Mouse (Mus musculus): ENCODE measurements at regions not wholly inside any gene's neighbourhood (a gene's known extent, or its start where the extent isn't known, plus 50 kb on each side); places are given as distances from the start of the nearest gene placed in this dataset.
"Not testable (repeated sequence)": the region's sequence is repeated elsewhere in the genome, so short reads cannot be mapped to it uniquely, and the experiment has no call there.

- ATAC-seq = no peak
- H3K27ac ChIP-seq (ENCODE audit: low read length) = no peak overlapping the region
- H3K4me1 ChIP-seq (ENCODE audit: control insufficient read depth, insufficient read depth, low read length) = no peaks in the 10 kb centered on the region
- no peak overlapping the region for H3K9ac ChIP-seq (ENCODE audit: low read depth, low read length)
- WGBS = 70% methylated on average over 4 of the region's 4 CpGs
- no peak overlapping the region for H3K4me2 ChIP-seq (ENCODE audit: low read depth, low read length)
- H3K36me3 ChIP-seq (ENCODE audit: control insufficient read depth, insufficient read depth, low read length) = no peaks in the 10 kb centered on the region
- H3K9me3 ChIP-seq (ENCODE audit: control insufficient read depth, low read length) = no peaks in the 10 kb centered on the region
- H3K27me3 ChIP-seq (replicated peaks; ENCODE audit: control insufficient read depth, insufficient read depth, low read length) = no peaks in the 10 kb centered on the region
- H3K4me3 ChIP-seq (ENCODE audit: low read length) = no peak overlapping the region
Observed at GRCm38 (mm10) chr13:113463420-113463819, 154.9 kb downstream of the Snx18 start.

DNA sequence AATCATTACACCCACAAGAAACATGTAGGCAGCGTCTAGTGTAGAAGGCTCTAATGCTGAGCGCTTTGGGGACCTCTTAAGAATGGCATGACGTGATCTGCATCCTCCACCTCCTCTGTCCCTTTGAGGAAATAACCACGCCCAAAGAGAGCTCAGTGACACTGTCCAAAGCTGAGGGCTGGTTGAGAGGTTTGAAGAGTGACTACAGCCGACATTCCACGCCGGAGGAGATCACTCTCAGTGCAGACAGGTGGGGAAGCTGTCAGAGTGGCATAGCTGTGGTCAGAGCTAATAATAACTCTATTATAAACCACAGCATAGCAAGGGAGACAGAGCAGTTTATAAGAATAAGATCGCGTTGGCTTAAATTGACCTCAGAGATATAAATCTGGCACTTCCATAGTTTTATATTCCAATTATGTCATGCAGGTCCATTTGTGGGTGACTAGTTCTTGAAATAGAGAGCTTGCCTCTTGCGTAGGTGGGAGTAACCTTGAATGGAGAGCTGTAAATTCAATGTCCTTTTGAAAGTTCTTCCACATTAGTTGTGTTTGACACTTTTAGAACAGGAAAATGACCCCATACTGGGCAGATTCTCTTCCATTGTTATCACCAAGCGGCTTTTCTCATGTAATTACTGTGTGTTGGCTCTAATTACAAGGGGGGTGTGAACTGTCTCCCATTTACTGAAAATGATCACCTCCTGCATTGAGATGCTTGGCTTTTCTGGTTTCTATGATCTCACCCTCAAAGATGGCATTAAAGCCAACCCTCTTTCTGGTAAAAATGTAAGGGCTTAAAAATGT is 161.7 kb downstream of the BC067074 start:
- Histone ChIP-seq H3K27me3 (replicated peaks; ENCODE audit: control insufficient read depth, insufficient read depth, low read length) (no peaks in the 10 kb centered on the region), H3K4me2 (ENCODE audit: low read depth, low read length) (no peak overlapping the region), H3K9ac (ENCODE audit: low read depth, low read length) (no peak overlapping the region), H3K4me3 (ENCODE audit: low read length) (no peak overlapping the region), H3K27ac (ENCODE audit: low read length) (no peak overlapping the region), H3K4me1 (ENCODE audit: control insufficient read depth, insufficient read depth, low read length) (no peaks in the 10 kb centered on the region), H3K36me3 (ENCODE audit: control insufficient read depth, insufficient read depth, low read length) (no peaks in the 10 kb centered on the region), H3K9me3 (ENCODE audit: control insufficient read depth, low read length) (no peaks in the 10 kb centered on the region)
- WGBS = 65% methylated on average over 11 of the region's 11 CpGs
- no peak for ATAC-seq

DNA sequence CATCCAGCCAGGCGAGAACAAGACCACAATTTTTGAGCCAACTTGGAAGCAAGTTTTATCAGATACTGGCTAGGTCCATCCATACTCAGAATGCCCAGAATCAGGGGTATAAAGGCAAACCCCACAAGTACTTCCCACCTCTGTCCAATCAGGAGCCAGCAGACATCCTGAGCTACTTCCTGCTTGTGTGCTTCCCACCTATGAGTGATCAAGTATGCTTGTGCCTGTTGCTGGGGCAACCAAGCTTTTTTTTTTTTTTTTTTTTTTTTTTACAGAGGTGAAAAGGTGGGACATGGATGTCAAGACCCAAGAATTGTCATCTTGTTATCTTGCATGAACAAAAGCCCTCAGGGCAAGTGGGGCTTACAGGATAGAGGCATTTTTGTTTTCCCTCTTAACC is 155.4 kb downstream of the BC067074 start:
- Histone ChIP-seq H3K4me3 (ENCODE audit: low read length) (no peak overlapping the region), H3K9ac (ENCODE audit: low read depth, low read length) (no peak overlapping the region), H3K4me1 (ENCODE audit: control insufficient read depth, insufficient read depth, low read length) (no peaks in the 10 kb centered on the region), H3K27ac (ENCODE audit: low read length) (no peak overlapping the region), H3K36me3 (ENCODE audit: control insufficient read depth, insufficient read depth, low read length) (no peaks in the 10 kb centered on the region), H3K4me2 (ENCODE audit: low read depth, low read length) (no peak overlapping the region), H3K9me3 (ENCODE audit: control insufficient read depth, low read length) (no peaks in the 10 kb centered on the region), H3K27me3 (replicated peaks; ENCODE audit: control insufficient read depth, insufficient read depth, low read length) (no peaks in the 10 kb centered on the region)
- 95% methylated on average over 1 of the region's 1 CpGs for WGBS
- ATAC-seq = no peak

- Histone ChIP-seq H3K9ac (ENCODE audit: low read depth, low read length) (no peak overlapping the region), H3K4me2 (ENCODE audit: low read depth, low read length) (no peak overlapping the region), H3K4me3 (ENCODE audit: low read length) (no peak overlapping the region), H3K27ac (ENCODE audit: low read length) (no peak overlapping the region), H3K9me3 (ENCODE audit: control insufficient read depth, low read length) (no peaks in the 10 kb centered on the region), H3K27me3 (replicated peaks; ENCODE audit: control insufficient read depth, insufficient read depth, low read length) (no peaks in the 10 kb centered on the region), H3K36me3 (ENCODE audit: control insufficient read depth, insufficient read depth, low read length) (no peaks in the 10 kb centered on the region), H3K4me1 (ENCODE audit: control insufficient read depth, insufficient read depth, low read length) (no peaks in the 10 kb centered on the region)
- WGBS = 66% methylated on average over 5 of the region's 5 CpGs
- ATAC-seq = no peak
Observed at GRCm38 (mm10) chr13:113446226-113446625, 153.3 kb downstream of the BC067074 start.

DNA sequence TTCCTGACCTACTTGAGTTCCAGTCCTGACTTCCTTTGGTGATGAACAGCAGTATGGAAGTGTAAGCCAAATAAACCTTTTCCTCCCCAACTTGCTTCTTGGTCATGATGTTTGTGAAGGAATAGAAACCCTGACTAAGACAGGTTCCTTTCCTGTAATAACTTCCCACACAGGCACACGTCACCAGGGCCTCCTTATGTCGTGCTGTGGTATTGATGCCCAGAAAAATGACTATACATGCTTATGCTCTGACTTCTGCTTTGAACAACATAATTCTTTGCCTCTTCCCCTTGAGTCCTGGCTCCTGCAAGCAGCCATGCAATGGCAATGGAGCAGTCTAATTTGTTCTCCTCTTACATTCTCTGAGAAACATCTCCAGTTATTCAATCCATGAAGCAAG is 151.5 kb downstream of the BC067074 start:
- not testable (repeated sequence) for H3K4me3 ChIP-seq (ENCODE audit: low read length); H3K9ac ChIP-seq (ENCODE audit: low read depth, low read length); H3K4me2 ChIP-seq (ENCODE audit: low read depth, low read length); H3K27ac ChIP-seq (ENCODE audit: low read length); H3K9me3 ChIP-seq (ENCODE audit: control insufficient read depth, low read length); ATAC-seq; H3K27me3 ChIP-seq (replicated peaks; ENCODE audit: control insufficient read depth, insufficient read depth, low read length); H3K4me1 ChIP-seq (ENCODE audit: control insufficient read depth, insufficient read depth, low read length); H3K36me3 ChIP-seq (ENCODE audit: control insufficient read depth, insufficient read depth, low read length)
- WGBS = 91% methylated on average over 2 of the region's 2 CpGs

DNA sequence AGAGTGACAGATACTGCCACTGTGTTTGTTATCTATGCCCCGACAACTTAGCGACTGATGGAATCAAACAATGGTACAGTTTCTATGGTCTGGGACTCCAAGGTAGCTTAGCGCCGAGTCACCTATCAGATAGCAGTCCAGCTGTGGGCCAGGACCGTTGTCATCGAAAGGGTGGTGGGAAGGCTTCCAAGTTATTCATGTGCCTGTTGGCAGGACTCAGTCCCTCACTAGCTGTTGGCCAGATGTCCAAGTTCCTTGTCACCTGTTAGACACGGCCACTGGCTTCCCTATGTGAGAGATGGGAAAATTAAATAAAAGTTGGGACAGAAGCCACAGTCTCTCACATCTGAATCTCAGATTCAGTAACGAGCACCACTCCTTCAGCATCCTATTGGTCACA is 150.1 kb downstream of the BC067074 start:
- no peaks in the 10 kb centered on the region for H3K9me3 ChIP-seq (ENCODE audit: control insufficient read depth, low read length)
- peaks cover 7% of the 10 kb centered on the region for H3K4me1 ChIP-seq (ENCODE audit: control insufficient read depth, insufficient read depth, low read length)
- WGBS = 91% methylated on average over 8 of the region's 8 CpGs
- no peaks in the 10 kb centered on the region for H3K36me3 ChIP-seq (ENCODE audit: control insufficient read depth, insufficient read depth, low read length)
- H3K4me2 ChIP-seq (ENCODE audit: low read depth, low read length) = no peak overlapping the region
- H3K27ac ChIP-seq (ENCODE audit: low read length) = no peak overlapping the region
- H3K27me3 ChIP-seq (replicated peaks; ENCODE audit: control insufficient read depth, insufficient read depth, low read length) = no peaks in the 10 kb centered on the region
- no peak overlapping the region for H3K4me3 ChIP-seq (ENCODE audit: low read length)
- ATAC-seq = no peak
- H3K9ac ChIP-seq (ENCODE audit: low read depth, low read length) = no peak overlapping the region

GRCm38 (mm10) chr13:113442169-113442568 is 149.2 kb downstream of the BC067074 start:
- H3K36me3 ChIP-seq (ENCODE audit: control insufficient read depth, insufficient read depth, low read length) = no peaks in the 10 kb centered on the region
- no peaks in the 10 kb centered on the region for H3K27me3 ChIP-seq (replicated peaks; ENCODE audit: control insufficient read depth, insufficient read depth, low read length)
- H3K27ac ChIP-seq (ENCODE audit: low read length) = no peak overlapping the region
- ATAC-seq = no peak
- 59% methylated on average over 9 of the region's 9 CpGs for WGBS
- peaks cover 7% of the 10 kb centered on the region for H3K4me1 ChIP-seq (ENCODE audit: control insufficient read depth, insufficient read depth, low read length)
- no peak overlapping the region for H3K9ac ChIP-seq (ENCODE audit: low read depth, low read length)
- no peak overlapping the region for H3K4me2 ChIP-seq (ENCODE audit: low read depth, low read length)
- no peak overlapping the region for H3K4me3 ChIP-seq (ENCODE audit: low read length)
- H3K9me3 ChIP-seq (ENCODE audit: control insufficient read depth, low read length) = no peaks in the 10 kb centered on the region

GRCm38 (mm10) chr13:113440137-113440536 is 147.2 kb downstream of the BC067074 start:
- 62% methylated on average over 5 of the region's 5 CpGs for WGBS
- ATAC-seq = no peak
- H3K9me3 ChIP-seq (ENCODE audit: control insufficient read depth, low read length) = no peaks in the 10 kb centered on the region
- H3K4me2 ChIP-seq (ENCODE audit: low read depth, low read length) = no peak overlapping the region
- H3K27me3 ChIP-seq (replicated peaks; ENCODE audit: control insufficient read depth, insufficient read depth, low read length) = no peaks in the 10 kb centered on the region
- no peak overlapping the region for H3K27ac ChIP-seq (ENCODE audit: low read length)
- H3K36me3 ChIP-seq (ENCODE audit: control insufficient read depth, insufficient read depth, low read length) = no peaks in the 10 kb centered on the region
- H3K4me1 ChIP-seq (ENCODE audit: control insufficient read depth, insufficient read depth, low read length) = peaks cover 7% of the 10 kb centered on the region
- H3K4me3 ChIP-seq (ENCODE audit: low read length) = no peak overlapping the region
- H3K9ac ChIP-seq (ENCODE audit: low read depth, low read length) = no peak overlapping the region

DNA sequence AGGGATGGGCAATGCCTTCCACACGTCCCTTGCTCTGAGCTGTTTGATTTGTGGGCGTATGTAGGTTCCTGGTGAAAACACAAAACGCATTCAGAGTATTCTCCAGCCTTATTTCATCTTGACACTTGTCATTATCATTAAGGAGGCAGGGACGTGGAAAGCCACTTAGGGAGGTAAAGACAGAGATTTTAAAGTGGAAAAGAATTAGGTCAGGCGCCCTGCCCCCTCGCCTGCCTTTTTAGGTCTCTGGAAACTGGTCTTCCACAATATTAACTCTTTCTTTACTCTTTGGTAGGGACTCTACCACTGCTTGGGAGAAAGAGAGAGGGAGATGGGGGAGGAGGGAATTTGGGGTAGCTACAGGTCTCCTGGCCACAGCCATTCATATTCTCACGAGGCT is 146.6 kb downstream of the BC067074 start:
- no peak overlapping the region for H3K4me3 ChIP-seq (ENCODE audit: low read length)
- H3K36me3 ChIP-seq (ENCODE audit: control insufficient read depth, insufficient read depth, low read length) = no peaks in the 10 kb centered on the region
- H3K27me3 ChIP-seq (replicated peaks; ENCODE audit: control insufficient read depth, insufficient read depth, low read length) = no peaks in the 10 kb centered on the region
- H3K27ac ChIP-seq (ENCODE audit: low read length) = no peak overlapping the region
- no peak overlapping the region for H3K4me2 ChIP-seq (ENCODE audit: low read depth, low read length)
- peaks cover 7% of the 10 kb centered on the region for H3K4me1 ChIP-seq (ENCODE audit: control insufficient read depth, insufficient read depth, low read length)
- H3K9me3 ChIP-seq (ENCODE audit: control insufficient read depth, low read length) = no peaks in the 10 kb centered on the region
- ATAC-seq = no peak
- 40% methylated on average over 7 of the region's 7 CpGs for WGBS
- no peak overlapping the region for H3K9ac ChIP-seq (ENCODE audit: low read depth, low read length)

- 37% methylated on average over 2 of the region's 2 CpGs for WGBS
- H3K36me3 ChIP-seq (ENCODE audit: control insufficient read depth, insufficient read depth, low read length) = no peaks in the 10 kb centered on the region
- H3K27me3 ChIP-seq (replicated peaks; ENCODE audit: control insufficient read depth, insufficient read depth, low read length) = no peaks in the 10 kb centered on the region
- no peaks in the 10 kb centered on the region for H3K9me3 ChIP-seq (ENCODE audit: control insufficient read depth, low read length)
- no peak for ATAC-seq
- H3K4me1 ChIP-seq (ENCODE audit: control insufficient read depth, insufficient read depth, low read length) = peaks cover 7% of the 10 kb centered on the region
- no peak overlapping the region for H3K4me2 ChIP-seq (ENCODE audit: low read depth, low read length)
- no peak overlapping the region for H3K27ac ChIP-seq (ENCODE audit: low read length)
- H3K9ac ChIP-seq (ENCODE audit: low read depth, low read length) = no peak overlapping the region
- H3K4me3 ChIP-seq (ENCODE audit: low read length) = no peak overlapping the region
Observed at GRCm38 (mm10) chr13:113438872-113439271, 145.9 kb downstream of the BC067074 start.

Data from intestine, embryonic 16.5 days (tissue).